Mouse (Mus musculus): ENCODE data around the gene Dbf4.

The Dbf4 gene

GRCm38 (mm10) chr5:8422157-8422931, at the start of gene Dbf4, which contains the start of gene Slc25a40:
Gene Dbf4, minus strand, starts transcription at chr5:8422716.
Gene Slc25a40, plus strand, starts transcription at chr5:8422850.
- peak; percentile 88 for DNase-seq

- DNase-seq, result no peak
These were observed 34.0 kb upstream of the Dbf4 start for GRCm38 (mm10) chr5:8456561-8456960.

- DNase-seq, result no peak
These were observed 33.0 kb upstream of the Dbf4 start for GRCm38 (mm10) chr5:8455565-8455964.

- DNase-seq, result no peak
These were observed 16.6 kb upstream of the Dbf4 start for GRCm38 (mm10) chr5:8439095-8439494.

- DNase-seq, result no peak
These were observed 15.1 kb upstream of the Dbf4 start for GRCm38 (mm10) chr5:8437481-8438156.

- DNase-seq, result no peak
These were observed 3.4 kb upstream of the Dbf4 start for GRCm38 (mm10) chr5:8425899-8426298.

GRCm38 (mm10) chr5:8424116-8424515, 1.6 kb upstream of the Dbf4 start:
- DNase-seq, result no peak

GRCm38 (mm10) chr5:8422932-8423928, 714 bp upstream of the Dbf4 start:
- no peak for DNase-seq

GRCm38 (mm10) chr5:8421424-8421823, 1.1 kb downstream of the Dbf4 start:
- DNase-seq, result no peak

GRCm38 (mm10) chr5:8417443-8417842, 5.1 kb downstream of the Dbf4 start:
- no peak for DNase-seq

GRCm38 (mm10) chr5:8416683-8417413, 5.7 kb downstream of the Dbf4 start:
- DNase-seq, result no peak

GRCm38 (mm10) chr5:8408746-8409145, 13.8 kb downstream of the Dbf4 start:
- no peak for DNase-seq

- no peak for DNase-seq
These were observed 24.8 kb downstream of the Dbf4 start for GRCm38 (mm10) chr5:8397587-8398249.

- no peak for DNase-seq
These were observed 28.5 kb downstream of the Dbf4 start for GRCm38 (mm10) chr5:8393891-8394583.

GRCm38 (mm10) chr5:8374297-8374906, 48.1 kb downstream of the Dbf4 start:
- no peak for DNase-seq

- DNase-seq, result no peak
These were observed 49.1 kb downstream of the Dbf4 start for GRCm38 (mm10) chr5:8373415-8373814.

- no peak for DNase-seq
These were observed 53.7 kb downstream of the Dbf4 start for GRCm38 (mm10) chr5:8368781-8369180.

GRCm38 (mm10) chr5:8368328-8368692, 54.2 kb downstream of the Dbf4 start:
- no peak for DNase-seq

GRCm38 (mm10) chr5:8367614-8368327, 54.7 kb downstream of the Dbf4 start, which contains the start of gene Adam22:
Gene Adam22, minus strand, starts transcription at chr5:8368160.
- DNase-seq, result peak; percentile 97

Data from cerebellum, adult 11-12 months (tissue).